Mouse (Mus musculus): ENCODE measurements at regions not wholly inside any gene's neighbourhood (a gene's known extent, or its start where the extent isn't known, plus 50 kb on each side); places are given as distances from the start of the nearest gene placed in this dataset.

DNA sequence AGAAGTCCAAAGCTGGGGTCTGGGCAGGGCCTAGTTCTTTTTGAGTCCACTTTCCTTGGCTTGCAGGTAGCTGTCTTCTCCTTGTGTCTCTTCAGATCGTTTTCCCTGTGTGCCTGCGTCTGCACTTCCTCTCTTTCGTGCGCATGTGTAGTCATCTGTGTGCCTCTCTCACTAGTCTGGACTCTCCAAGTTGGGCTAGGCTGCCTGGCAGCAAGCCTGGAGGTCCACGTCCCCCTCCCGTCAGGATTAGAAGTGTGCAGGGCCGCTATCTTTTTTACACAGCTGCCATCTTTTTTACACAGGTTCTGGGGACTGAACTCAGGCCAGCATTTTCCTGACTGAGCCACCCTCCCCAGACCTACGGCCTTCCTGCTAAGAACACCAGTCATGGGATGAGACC lies 55.8 kb upstream of the Sec14l1 start:
- H3K36me3 ChIP-seq (ENCODE audit: control insufficient read depth, insufficient read depth, low read length, poor library complexity, severe bottlenecking), result no peaks in the 10 kb centered on the region
- no peaks in the 10 kb centered on the region for H3K4me1 ChIP-seq (ENCODE audit: control insufficient read depth, insufficient read depth, low read length)
- no peaks in the 10 kb centered on the region for H3K27me3 ChIP-seq (ENCODE audit: control insufficient read depth, insufficient read depth, low read length, poor library complexity, severe bottlenecking)
- no peak overlapping the region for H3K27ac ChIP-seq (ENCODE audit: insufficient read depth, low read length)
- TF ChIP-seq CTCF (IDR thresholded peaks at IDR 0.05; ENCODE audit: low read depth, low read length) (no peak), POLR2A (IDR thresholded peaks at IDR 0.05; ENCODE audit: insufficient read depth, low read length) (no peak), EP300 (IDR thresholded peaks at IDR 0.05; ENCODE audit: insufficient read depth, low read depth, low read length) (no peak)
- H3K9ac ChIP-seq (ENCODE audit: low read depth, poor library complexity, severe bottlenecking), result no peak overlapping the region
- H3K4me3 ChIP-seq (ENCODE audit: low read depth, low read length), result no peak overlapping the region
- H3K9me3 ChIP-seq (replicated peaks; ENCODE audit: control insufficient read depth, insufficient read depth, low read length, poor library complexity, severe bottlenecking), result no peaks in the 10 kb centered on the region

DNA sequence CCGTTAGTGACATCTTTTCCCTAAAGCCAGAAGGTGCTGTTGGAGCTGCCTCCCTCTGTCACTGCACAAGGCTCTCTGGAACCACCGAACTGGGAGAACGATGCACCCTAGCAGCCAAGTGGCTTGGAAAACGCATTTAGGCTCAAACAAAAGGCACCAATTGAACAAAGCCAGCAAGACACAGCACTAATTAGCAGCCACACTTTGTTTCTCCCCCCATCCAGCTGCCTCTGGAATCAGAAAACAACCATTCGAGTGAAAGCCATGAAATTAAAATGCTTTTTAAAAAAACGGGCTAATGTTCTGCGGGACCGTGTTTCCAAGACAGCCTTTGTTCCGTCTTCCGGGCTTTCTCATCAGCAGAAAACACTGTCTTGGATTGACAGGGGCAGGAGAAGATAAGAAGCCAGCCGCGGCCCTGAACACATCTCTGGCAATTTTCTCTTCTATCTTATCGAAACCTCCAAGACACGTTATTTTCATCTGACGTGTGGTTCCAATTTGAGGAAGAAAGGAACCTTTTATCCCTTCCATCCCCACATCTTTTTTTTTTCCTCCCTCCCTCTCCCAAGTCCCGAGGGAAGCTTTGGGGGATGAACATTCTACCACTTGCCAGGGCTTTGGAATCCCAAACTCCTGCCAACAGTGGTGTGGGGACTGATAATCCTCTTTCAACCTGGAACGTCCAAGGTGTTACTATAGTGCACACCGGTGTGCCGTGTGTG lies 54.8 kb upstream of the Sec14l1 start:
- Histone ChIP-seq H3K27ac (ENCODE audit: insufficient read depth, low read length) (no peak overlapping the region), H3K9ac (ENCODE audit: low read depth, poor library complexity, severe bottlenecking) (no peak overlapping the region), H3K4me3 (ENCODE audit: low read depth, low read length) (no peak overlapping the region)

DNA sequence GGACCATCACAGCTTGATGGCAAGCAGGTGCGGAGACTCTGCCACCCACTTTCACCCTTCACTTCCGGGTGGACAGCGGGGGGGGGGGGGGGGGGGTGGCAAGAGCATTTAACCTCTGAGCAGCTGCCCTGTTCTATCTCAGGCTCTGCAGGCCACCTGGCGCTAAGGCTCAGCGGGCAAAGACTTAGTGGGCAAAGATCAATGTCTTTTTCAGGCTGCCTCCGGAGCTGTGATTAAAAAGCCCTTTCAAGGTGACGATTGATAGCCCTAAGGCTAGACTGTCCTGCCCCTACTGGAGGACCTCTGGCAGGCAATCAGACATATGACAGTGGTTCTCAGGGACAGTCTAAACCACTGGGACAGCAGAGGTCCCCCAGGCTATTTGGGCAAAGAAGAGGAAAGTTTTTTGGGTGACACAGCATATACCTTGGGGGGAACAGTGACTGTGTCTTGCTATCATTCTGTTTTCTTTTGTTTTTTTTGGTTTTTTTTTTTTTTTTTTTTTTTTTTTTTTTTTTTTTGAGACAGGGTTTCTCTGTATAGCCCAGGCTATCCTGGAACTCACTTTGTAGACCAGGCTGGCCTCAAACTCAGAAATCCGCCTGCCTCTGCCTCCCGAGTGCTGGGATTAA lies 54.1 kb upstream of the Sec14l1 start:
- no peak overlapping the region for H3K27ac ChIP-seq (ENCODE audit: insufficient read depth, low read length)
- no peak for TF ChIP-seq CTCF (IDR thresholded peaks at IDR 0.05; ENCODE audit: low read depth, low read length)
- TF ChIP-seq POLR2A (IDR thresholded peaks at IDR 0.05; ENCODE audit: insufficient read depth, low read length), result no peak
- TF ChIP-seq EP300 (IDR thresholded peaks at IDR 0.05; ENCODE audit: insufficient read depth, low read depth, low read length), result no peak
- H3K4me3 ChIP-seq (ENCODE audit: low read depth, low read length), result no peak overlapping the region
- no peaks in the 10 kb centered on the region for H3K9me3 ChIP-seq (replicated peaks; ENCODE audit: control insufficient read depth, insufficient read depth, low read length, poor library complexity, severe bottlenecking)
- no peaks in the 10 kb centered on the region for H3K4me1 ChIP-seq (ENCODE audit: control insufficient read depth, insufficient read depth, low read length)
- H3K36me3 ChIP-seq (ENCODE audit: control insufficient read depth, insufficient read depth, low read length, poor library complexity, severe bottlenecking), result no peaks in the 10 kb centered on the region
- H3K9ac ChIP-seq (ENCODE audit: low read depth, poor library complexity, severe bottlenecking), result no peak overlapping the region
- no peaks in the 10 kb centered on the region for H3K27me3 ChIP-seq (ENCODE audit: control insufficient read depth, insufficient read depth, low read length, poor library complexity, severe bottlenecking)

More for the DNA sequence above, 54.8 kb upstream of the Sec14l1 start:
- H3K36me3 ChIP-seq (ENCODE audit: control insufficient read depth, insufficient read depth, low read length, poor library complexity, severe bottlenecking), result no peaks in the 10 kb centered on the region
- H3K27me3 ChIP-seq (ENCODE audit: control insufficient read depth, insufficient read depth, low read length, poor library complexity, severe bottlenecking), result no peaks in the 10 kb centered on the region
- H3K9me3 ChIP-seq (replicated peaks; ENCODE audit: control insufficient read depth, insufficient read depth, low read length, poor library complexity, severe bottlenecking), result no peaks in the 10 kb centered on the region
- no peaks in the 10 kb centered on the region for H3K4me1 ChIP-seq (ENCODE audit: control insufficient read depth, insufficient read depth, low read length)
- TF ChIP-seq EP300 (IDR thresholded peaks at IDR 0.05; ENCODE audit: insufficient read depth, low read depth, low read length) (no peak), POLR2A (IDR thresholded peaks at IDR 0.05; ENCODE audit: insufficient read depth, low read length) (no peak), CTCF (IDR thresholded peaks at IDR 0.05; ENCODE audit: low read depth, low read length) (no peak)

DNA sequence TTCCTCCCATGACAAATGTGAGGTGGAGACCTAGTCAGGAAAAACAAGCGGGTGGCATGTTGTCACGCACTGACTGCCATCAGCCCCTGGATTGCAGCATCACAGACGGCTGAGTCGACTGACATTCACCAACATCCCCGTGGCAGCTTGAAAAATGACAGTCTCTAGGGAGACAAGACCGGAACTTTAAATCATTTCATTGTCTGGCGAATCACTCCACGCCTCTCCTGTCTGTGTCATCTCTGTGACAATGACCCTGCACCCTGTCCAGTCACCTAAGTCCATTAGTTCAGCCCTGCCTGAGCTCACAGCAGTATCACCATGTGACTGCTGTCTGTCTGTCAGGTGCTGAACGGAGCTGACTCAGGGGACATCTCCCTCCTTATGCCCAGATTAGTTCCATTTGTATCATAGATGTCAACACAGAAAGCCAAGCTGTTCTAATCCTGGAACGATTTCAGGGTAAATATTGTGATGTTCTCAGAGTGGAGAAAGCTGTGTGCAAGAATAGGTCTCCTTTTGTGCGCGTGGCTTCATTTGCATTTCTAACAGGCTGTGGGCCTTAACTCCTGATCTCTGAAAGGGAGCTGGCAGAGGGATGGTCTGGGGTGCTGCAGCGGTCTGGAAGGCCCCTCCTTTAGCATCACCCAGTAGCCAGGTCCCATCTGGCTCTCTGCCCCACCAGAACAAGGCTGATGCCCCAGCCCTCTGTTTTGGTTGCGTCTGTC lies 52.0 kb upstream of the Sec14l1 start:
- Histone ChIP-seq H3K4me3 (ENCODE audit: low read depth, low read length) (no peak overlapping the region), H3K9me3 (replicated peaks; ENCODE audit: control insufficient read depth, insufficient read depth, low read length, poor library complexity, severe bottlenecking) (no peaks in the 10 kb centered on the region), H3K36me3 (ENCODE audit: control insufficient read depth, insufficient read depth, low read length, poor library complexity, severe bottlenecking) (no peaks in the 10 kb centered on the region), H3K9ac (ENCODE audit: low read depth, poor library complexity, severe bottlenecking) (no peak overlapping the region), H3K27me3 (ENCODE audit: control insufficient read depth, insufficient read depth, low read length, poor library complexity, severe bottlenecking) (no peaks in the 10 kb centered on the region), H3K4me1 (ENCODE audit: control insufficient read depth, insufficient read depth, low read length) (no peaks in the 10 kb centered on the region), H3K27ac (ENCODE audit: insufficient read depth, low read length) (no peak overlapping the region)
- TF ChIP-seq CTCF (IDR thresholded peaks at IDR 0.05; ENCODE audit: low read depth, low read length), result no peak
- no peak for TF ChIP-seq POLR2A (IDR thresholded peaks at IDR 0.05; ENCODE audit: insufficient read depth, low read length)
- TF ChIP-seq EP300 (IDR thresholded peaks at IDR 0.05; ENCODE audit: insufficient read depth, low read depth, low read length), result no peak
